Mouse (Mus musculus): ENCODE data around the gene Rgs8.
A peak's percentile ranks its signal among the peaks of the same experiment; 100 is the strongest.

Gene Rgs8

DNA sequence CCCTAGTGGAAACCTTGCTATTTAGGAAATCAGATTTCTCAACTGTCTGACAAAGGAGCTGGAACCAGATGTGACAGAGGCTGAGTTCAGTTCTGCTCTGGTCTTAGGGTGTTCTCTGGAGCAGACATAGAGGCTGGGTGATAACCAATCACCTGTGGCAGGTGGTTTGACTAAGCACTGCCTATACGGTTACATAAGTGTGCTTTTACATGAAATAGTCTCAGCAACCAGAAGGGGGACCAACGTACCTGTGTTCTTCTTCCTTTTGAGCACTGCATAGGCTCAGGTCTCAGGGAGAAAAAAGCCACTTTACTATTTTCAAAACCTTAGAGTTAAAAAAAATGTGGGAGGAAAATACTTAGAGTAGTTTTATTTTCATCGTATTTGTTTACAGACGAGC lies 22.8 kb downstream of the Rgs8 start:
- DNase-seq (ENCODE audit: low spot score), result no peak

DNA sequence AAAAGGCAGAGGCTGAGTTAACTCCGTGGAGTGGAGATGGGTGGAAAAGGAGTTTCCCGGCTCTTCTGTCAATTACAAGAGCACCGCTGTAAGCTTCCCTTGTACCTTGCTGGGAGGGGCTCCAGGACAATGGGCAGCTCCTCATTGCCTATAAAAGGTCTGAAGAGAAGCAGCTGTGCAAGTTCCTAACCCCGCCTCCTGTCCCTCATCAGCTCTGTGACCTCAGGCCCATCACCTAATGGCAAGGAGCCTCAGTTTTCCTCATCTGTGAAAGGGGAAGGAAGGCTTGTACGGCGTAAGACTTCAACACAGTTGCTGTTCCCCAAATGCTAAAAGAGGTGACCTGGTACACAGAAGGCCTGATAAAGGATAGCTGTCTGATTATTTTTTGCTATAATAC lies 24.8 kb downstream of the Rgs8 start:
- no peak for DNase-seq (ENCODE audit: low spot score)

DNA sequence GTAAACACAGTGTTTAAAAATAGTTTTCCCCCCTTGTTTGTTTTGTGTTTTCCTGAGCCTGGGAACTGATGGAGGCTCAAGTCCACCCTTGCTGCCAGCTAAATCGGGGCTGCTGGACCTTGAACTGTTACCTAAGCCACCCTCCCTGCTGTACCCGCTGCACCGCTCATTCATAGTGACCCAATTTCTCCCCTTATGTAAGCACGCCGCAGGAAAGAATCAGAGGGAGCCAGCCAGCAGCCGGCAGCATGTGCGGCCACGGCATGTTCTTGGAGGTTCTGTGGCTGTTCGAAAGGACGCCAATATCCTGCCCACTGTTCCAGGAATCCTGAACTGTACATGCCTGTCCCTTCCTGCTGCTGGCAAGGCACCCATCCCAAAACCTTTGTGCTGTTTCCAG lies 26.3 kb downstream of the Rgs8 start:
- peak; percentile 51 for DNase-seq (ENCODE audit: low spot score)

DNA sequence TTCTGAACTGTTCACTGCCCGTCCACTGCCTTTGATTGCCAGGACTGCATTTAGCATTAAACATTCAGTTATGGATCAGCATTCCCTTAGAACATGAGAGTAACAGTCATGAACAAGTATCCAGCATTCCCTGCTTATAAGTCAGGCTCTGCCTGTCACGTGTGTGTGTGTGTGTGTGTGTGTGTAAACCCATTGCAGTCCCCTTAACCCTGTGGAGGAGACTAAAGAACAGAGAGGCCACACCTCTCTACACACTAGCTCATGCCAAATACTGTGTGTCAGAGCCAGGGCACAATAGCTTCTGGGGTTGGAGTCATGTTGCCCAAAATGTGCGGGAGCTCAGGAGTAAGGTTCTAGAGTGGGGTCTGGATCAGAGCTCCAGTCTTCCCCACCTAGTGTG lies 26.8 kb downstream of the Rgs8 start:
- DNase-seq (ENCODE audit: low spot score), result no peak

DNA sequence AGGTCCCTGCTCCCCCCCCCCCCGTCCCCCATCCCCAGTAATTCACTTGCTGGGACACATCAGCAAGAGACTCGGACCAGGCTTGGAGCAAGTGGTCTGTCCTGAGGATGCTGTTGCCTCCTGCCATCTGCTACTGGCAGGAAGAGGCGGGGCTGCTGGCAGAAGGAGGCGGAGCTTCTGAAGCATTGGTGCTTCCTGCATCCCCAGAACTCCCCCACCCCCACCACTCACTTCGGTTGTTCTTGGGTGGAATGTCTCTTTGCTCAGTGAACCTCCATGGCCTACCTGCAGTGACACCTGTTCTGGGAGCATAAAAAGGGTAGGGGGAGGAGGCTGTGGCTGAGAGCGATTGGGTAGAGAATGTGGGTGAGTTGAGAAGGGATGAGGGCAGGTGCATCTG lies 27.5 kb downstream of the Rgs8 start:
- no peak for DNase-seq (ENCODE audit: low spot score)

DNA sequence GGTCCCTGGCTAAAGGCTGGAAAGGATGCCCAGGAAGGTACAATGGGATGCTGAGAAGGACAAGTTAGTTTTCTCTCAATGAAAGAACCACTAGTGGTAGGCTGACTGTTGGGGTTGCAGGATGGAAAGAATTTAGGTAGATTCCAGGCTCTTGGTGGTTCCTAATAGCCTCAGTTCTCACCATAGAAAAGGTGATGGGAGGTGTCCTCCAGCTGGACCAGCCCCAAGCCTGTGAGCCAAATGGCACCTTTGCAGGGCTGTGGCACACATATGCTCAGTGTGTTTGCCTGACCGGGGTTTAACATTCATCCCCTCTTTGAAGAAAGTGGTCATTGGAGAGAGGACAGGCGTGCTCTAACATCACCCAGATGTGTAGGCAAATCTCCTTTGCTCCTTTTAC lies 28.2 kb downstream of the Rgs8 start:
- DNase-seq (ENCODE audit: low spot score), result no peak

DNA sequence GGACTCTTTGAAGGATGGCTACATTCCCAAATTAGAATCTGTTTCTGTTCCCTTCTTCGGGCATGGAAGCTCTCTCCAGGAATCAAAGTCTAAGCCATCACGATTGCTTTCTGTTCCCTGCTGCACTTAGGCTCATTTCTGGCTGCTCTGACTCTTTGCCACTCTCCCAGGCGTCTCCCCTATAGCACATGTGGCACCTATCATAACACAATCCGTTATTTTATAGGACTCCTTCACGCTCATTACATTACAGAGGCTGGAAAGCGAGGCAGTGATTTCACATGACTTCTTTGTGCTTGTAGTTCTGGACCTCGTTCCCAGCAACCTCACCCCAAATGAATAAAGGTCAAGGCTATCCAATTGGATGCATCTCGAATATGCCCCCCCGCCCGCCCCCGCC lies 30.4 kb downstream of the Rgs8 start:
- DNase-seq (ENCODE audit: low spot score), result no peak

DNA sequence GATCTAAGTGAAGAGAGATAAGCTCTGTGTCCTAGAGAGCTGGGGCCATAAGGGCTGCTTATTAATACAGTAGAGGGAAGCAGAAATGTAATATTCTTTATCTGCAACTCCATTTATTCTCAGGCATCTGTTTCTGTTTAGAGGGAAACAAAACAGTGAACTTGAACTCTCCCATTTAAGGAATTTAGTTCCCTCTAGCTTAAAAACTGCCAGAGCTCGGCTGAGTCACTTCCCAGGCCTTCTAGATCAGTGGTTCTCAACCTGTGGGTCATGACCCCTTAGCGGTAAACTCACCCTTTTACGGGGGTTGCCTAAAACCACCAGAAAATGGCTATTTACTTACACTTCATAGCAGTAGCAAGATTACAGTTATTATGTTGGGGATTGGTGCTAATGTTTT lies 32.8 kb downstream of the Rgs8 start:
- no peak for DNase-seq (ENCODE audit: low spot score)

DNA sequence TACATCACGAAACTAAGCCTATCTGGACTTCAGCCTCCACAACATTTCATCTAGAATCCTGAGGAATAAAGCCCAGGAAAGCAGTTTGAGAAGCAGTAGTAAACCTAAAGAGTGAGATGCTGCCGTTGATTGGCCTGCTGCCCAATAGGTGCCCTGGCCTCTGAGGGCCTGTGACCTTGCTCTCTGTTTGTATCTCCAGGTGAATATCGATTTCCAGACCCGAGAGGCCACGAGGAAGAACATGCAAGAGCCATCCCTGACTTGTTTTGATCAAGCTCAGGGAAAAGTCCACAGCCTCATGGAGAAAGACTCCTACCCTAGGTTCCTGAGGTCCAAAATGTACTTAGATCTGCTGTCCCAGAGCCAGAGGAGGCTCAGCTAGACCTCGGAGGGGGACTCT lies 39.7 kb downstream of the Rgs8 start:
- DNase-seq (ENCODE audit: low spot score), result no peak

DNA sequence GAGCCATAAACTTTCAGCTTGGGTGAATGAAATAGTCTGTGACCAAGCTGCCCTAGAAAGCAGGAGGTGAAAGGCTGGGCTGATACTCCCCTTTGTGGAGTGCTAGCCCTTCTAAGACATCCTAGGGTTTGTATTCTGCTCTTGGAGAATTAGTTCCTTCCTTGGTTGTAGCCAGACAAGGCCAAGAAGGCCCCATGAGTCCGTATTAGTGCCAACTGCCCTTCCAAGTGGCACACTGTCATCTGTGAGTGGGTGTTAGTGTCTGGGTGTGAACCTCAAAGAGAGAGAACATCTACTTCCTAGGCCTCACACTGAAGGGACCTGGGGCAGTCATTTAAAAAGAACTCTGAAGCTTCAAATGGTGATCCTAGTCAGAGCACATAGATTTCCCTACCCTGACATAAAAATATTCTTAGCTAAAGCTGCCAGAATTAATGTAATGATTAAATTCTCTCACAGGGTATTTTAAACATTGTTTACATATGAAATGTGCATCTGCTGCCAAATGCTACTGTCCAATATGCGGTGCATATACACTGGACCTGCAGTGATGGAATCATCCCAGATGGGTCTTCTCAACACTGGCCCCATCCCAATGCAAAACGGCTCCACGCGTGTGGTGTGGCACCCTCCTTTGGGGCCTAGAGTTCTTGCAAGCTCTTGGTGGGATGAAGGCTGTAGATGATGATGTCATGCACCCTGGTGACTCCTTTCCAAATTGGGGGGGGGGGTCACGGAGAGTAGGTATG lies 41.7 kb downstream of the Rgs8 start:
- no peak for DNase-seq (ENCODE audit: low spot score)

DNA sequence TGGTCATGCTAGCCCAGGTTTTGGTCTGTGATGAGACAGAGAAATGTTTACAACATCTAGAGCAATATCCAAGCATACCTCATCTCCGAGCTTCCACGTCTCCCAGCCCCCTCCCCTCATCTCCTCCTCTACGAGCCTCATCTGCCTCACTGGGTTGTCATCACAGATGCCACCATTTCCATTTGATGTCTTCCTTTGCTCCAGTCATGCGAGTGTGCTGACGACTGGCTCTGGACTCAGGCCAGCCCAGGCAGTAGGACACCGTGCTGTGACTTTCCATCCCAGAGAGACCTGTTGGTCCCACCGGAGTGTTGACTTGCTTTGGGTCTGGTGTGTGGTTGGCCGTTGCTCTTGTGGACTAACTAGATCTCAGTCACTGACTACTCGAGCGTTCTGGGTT lies 42.6 kb downstream of the Rgs8 start:
- DNase-seq (ENCODE audit: low spot score), result peak; percentile 54

DNA sequence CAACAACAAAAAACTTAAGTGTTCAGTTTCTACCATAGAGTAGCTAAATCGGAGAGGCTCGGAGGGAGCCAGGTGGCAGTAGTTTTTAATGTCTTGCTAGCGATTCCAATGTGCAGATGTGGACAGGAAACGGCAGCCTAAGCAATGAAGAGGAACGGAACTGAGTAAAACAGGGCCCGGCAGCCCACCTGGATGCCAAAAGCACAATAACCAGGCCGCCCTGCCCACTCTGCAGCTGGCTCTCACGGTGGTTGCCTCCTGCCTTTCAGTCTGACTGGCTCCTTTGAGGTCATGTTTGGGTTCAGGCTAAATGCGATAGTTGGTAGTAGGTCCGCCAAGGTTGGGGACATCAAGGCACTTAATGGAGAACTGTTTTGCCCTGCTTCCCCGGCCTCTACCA lies 43.3 kb downstream of the Rgs8 start:
- no peak for DNase-seq (ENCODE audit: low spot score)

DNA sequence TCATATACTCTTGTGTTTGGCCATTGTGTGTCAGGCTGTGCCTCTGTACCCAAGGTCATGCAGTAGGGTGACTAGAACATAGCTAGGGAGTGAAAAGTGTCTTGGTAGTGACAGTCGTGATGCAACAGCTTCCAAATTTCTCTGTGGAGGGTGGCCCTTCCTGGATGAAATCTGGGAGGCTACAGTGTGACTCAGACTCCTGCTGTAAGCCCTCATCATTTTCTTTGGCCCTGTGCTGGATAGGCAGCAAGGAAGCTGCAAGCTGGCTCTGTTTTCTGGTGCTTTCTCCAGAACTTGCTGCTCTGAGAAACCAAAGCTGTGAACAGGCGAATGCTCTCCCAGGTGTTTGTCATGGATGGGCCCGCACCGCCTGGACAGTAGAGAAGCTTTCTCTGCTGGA lies 43.7 kb downstream of the Rgs8 start:
- no peak for DNase-seq (ENCODE audit: low spot score)

DNA sequence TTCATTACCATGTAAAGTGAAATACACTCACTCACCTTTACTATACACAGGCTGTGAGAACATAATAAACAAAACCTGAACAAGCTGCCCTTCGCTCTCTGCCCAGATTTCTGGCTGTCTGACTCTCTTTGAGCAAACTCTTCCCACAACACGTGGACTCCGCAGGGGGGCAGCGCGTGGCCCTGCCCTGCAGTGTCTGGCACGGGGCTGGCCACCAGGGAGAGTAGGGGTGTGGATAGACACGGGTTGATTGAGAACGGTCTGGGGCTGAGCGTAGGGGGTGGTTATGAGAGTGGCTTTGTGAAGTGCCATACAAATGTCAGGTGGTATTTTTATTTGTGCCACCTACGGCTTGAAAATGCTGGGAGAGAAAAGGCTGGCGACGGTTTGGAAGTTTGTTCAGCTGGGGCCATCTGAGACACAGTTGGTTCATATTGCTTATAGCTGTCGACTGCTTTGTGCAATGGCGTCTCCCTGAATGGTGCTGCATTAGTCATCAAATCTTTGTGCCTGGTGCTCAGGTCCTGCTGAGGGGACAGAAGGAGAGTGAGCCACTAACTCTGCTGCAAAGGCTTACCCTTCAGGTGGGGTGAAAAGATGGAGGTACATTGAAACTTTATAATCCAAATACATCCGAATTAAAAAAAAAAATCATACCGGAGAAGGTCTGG lies 44.9 kb downstream of the Rgs8 start:
- DNase-seq (ENCODE audit: low spot score), result peak; percentile 27

DNA sequence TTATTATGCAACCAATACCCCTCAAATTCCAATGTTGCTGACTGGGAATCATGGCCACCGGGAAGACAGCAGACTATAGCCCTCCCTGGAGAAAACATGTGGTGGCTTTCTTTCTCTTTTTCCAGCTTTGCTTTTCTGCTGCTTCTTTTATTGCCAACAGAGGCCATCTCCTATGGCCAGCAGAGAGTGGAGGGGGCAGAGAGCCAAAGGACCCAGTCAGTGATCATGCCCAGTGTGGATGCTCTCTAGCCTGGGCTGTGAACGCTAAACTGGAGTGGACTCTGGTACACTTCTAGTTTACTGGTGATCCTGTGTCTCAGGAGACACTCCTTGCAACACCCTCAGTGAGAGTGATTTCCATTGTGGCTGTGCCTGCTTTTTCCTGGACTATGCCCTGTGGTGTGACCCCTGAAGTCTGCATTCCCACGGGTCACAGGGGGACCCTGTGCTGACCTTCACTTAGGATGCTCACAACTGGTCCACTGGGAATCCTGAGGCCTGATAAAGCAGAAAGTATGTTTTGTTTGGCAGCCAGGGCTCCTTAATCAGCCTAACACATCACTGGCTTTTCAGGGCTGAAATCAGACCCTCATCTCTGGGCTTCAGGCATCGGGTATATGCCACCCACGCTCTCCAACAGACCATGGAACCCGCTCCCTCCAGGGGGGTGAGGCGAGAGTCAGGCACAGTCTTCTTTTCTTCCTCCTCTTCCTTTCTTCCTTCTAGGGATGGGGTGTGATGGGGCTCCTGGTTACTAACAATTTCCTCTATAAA lies 45.7 kb downstream of the Rgs8 start:
- DNase-seq (ENCODE audit: low spot score), result no peak

DNA sequence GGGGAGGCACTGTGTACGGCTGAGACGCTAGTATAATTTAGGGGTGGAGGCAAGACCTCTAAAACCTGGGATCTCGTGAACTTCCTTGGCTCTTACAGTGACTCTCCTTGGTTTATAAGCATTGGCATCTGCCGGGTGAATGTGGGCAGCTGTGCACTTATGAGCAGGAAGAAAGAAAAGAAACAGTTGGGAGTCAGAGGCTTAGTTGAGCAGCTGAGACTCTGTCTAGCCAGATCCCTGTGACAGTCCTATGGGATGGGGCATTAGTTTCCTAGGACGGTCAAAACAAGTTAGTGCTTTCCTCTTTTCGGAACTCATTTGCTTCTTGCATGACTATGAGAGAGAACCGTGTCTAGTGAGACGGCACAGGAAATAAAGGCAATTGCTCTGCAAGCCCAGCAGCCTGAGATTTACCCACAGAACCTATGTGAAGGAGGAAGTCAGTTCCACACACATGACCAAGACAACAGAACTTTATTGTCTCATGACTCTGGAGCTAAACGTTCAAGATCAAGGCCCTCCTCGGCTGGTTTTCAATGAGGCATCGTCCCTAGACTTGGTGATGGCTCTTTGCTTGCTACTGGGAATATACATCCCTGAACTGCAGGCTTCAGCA lies 47.7 kb downstream of the Rgs8 start:
- DNase-seq (ENCODE audit: low spot score), result no peak

DNA sequence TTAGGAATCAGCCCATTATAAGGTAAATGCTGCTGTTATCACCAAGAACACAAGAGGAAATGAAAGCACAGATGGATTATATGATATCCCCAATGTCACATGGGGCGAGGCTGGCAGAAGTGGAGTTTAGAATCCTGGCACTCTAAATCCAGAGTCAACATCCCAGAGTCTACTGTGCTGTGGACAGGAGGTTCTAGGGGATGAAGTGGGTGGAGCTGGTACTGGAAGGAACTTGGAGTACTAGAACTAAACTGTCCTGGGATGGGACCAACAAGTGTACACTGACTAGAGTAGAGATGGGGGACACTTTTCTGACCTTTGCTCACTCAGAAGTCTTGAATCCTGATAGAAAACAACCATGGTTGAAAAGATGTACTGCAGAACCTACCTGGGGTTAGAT lies 48.6 kb downstream of the Rgs8 start:
- no peak for DNase-seq (ENCODE audit: low spot score)

DNA sequence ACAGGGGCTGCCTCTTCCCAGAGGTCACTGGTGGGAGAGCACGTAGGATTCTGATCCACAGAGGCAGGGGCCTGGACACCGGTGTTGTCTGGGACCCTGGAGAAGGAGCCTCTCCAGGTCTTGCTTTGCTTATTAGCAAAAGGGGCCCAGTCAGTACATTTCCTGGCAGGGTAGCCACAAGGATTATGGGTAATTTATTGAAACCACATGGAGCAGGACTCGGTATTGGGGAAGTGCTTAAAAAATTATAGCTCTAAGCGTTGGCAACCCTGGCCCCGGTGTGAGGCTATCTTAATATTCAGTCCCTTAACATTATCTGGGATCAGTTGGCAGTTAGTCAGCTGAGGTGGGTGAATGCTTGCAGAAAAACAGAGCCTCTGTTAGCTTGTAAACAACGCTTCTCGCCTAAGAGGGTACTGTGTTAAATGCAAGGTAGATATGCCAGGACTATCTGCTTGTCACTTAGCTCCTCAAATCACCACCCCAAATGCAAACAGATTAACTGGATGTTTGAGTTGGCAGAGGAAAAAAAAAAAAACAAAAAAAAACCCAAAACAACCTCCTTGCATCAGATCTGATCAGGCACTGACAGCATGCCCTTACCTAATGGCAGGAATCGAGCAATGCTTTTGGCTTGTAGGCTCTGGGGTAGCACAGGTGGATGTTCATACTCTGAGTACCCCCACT lies 49.5 kb downstream of the Rgs8 start:
- DNase-seq (ENCODE audit: low spot score), result no peak

DNA sequence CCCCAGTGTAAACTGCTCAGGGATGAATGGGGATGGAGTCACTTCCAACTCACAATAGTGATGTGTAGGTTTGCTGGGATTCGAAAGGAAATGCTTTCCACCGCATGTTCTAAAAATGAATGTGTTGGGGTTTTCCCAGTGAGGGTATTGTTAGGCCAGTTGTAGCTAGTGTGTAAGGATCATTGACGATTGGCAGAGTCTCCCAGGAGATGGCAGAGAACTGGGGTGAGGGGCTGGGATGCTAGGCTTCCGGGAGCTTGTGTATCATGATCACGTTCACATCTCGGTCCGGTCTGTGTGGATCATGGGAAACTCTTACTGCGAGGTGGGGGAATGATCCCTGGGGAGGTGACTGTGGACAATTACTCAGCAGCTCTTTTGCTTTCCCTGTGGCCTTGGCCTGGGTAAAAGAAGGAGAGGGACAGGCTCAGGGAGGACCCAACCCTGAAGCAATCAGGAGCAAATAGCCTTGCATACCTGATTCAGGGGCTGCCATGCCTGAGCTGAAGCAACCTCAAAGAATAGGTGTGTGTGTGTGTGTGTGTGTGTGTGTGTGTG lies 50.1 kb downstream of the Rgs8 start:
- no peak for DNase-seq (ENCODE audit: low spot score)

DNA sequence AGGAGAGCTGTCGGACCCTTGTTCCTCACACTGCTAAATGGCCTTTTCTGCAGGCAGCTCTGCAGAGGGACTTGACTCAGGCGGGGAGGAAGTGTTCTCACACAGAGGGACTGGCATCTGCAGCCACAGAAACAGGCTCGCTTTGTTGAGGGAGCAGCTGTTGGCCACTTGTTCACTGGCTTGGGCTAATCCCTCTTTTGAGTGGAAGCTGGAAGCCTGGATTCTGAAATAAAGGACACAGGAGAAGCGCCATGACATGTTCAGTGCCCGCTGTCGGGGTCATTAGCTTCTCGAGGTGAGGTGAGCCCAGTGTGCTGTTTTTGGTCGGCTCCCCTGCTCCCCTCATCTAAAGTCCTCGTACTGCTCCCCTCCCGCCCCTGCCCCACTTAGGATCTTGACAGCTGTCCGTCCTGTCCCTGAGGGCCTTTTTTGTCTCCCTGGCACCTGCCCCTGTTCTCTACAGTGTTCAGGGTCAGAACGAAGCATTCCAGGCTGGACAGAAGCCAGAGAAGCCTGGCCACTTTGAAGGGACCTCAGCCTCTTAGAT lies 50.7 kb downstream of the Rgs8 start:
- peak; percentile 70 for DNase-seq (ENCODE audit: low spot score)

DNA sequence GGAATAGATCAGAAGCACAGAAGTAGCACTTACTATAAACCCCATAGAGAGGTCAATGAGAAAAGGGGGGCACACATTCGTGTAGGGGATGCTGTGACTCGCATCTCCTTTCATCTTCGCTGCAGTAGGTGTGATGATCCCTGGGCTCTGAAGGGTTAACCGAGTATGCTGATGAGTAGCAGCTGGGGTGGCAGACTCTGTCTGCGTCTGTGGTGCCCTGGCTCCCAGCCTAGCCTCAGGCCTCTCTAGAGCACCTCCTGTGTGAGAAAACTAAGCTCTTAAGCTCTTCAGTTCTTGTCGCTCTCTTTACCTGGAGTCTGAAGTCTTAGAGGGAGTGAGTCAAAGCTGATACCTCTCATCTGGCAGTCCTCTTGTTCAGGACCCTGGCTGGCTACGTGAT lies 51.3 kb downstream of the Rgs8 start:
- DNase-seq (ENCODE audit: low spot score), result peak; percentile 57

DNA sequence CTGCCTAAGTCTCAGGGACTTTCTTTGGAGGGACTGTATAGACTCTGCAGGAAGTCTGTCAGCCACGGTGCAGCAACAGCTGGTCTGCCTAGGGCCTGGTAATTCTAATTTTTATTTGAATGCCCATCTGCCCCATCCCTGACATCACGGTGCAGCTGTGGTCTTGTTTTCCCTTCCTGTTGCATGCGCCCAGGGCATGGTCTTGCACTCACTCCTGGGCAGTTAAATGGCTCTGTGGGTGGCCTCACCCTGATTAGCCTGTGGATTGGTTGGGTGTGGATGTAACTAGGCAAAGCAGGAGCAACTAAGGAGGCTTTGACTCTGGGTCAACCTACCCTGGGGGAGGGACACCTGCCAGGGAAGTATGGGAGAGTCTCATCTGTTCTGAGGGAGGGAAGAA lies 52.2 kb downstream of the Rgs8 start:
- DNase-seq (ENCODE audit: low spot score), result peak; percentile 48

Measured in retina, embryonic 14.5 days (tissue).